Mouse (Mus musculus) G1E (cell line): Measurements from ENCODE around the gene Kcnip1. TPM values are rescaled to one million over a fixed set of nuclear protein-coding genes. Genes with fewer than 3 reads are reported as not detected.
A peak's percentile ranks its signal among the peaks of the same experiment; 100 is the strongest.

ENCODE experiments used
- ATAC-seq: 2 replicates; pipeline ENCODE4 v1.8.0; 2016; ENCODE audit warnings: mild to moderate bottlenecking; ENCODE audit not compliant: insufficient number of reproducible peaks, poor library complexity, low FRiP score, severe bottlenecking; ENCODE audit errors: extremely low read depth
- DNase-seq: peaks from one replicate; pipeline ENCODE4 v3.0.0; 2012; ENCODE audit warnings: low spot score
- H3K27me3 ChIP-seq: 2 replicates; pipeline ENCODE4 v1.6.1; 2012; ENCODE audit warnings: mild to moderate bottlenecking, low read length, inconsistent platforms; ENCODE audit not compliant: insufficient read depth
- H3K36me3 ChIP-seq: replicated peaks from 2 replicates; pipeline ENCODE3; 2012; ENCODE audit warnings: mild to moderate bottlenecking, inconsistent platforms
- H3K4me1 ChIP-seq: 2 replicates; pipeline ENCODE4 v1.6.1; 2012; ENCODE audit warnings: low read depth, low read length, inconsistent platforms, mixed read lengths; ENCODE audit not compliant: insufficient read depth
- H3K4me3 ChIP-seq: 2 replicates; pipeline ENCODE4 v1.5.1; 2012; ENCODE audit warnings: low read depth, mild to moderate bottlenecking, inconsistent platforms, low read length, moderate library complexity, mixed read lengths
- H3K9me3 ChIP-seq: replicated peaks from 2 replicates; pipeline ENCODE4 v1.6.1; 2012; ENCODE audit warnings: inconsistent platforms
- CTCF ChIP-seq: IDR thresholded peaks from 2 replicates; pipeline ENCODE4 v1.5.1; 2012; ENCODE audit warnings: low read depth, low read length, inconsistent platforms, mixed read lengths
- GATA1 ChIP-seq: IDR thresholded peaks from 2 replicates; pipeline ENCODE4 v1.6.1; 2012; ENCODE audit warnings: borderline replicate concordance, low read length, inconsistent platforms, mixed read lengths
- GATA2 ChIP-seq: IDR thresholded peaks from 2 replicates; pipeline ENCODE4 v1.6.1; 2012; ENCODE audit warnings: low read depth, low read length, inconsistent platforms, borderline replicate concordance
- POLR2AphosphoS5 ChIP-seq: IDR thresholded peaks from 2 replicates; pipeline ENCODE4 v1.6.1; 2012; ENCODE audit warnings: low read depth, low read length, inconsistent platforms; ENCODE audit not compliant: insufficient replicate concordance
- TAL1 ChIP-seq: conservative IDR thresholded peaks from 2 replicates; pipeline ENCODE4 v1.6.1; 2012; ENCODE audit warnings: low read depth, low read length, inconsistent platforms, mixed read lengths
- polyA plus RNA-seq: library from polyadenylated mRNA; stranded (reverse); fragments of >175 nt; gene quantifications from 2 replicates; pipeline ENCODE4 v1.2.3, GENCODE M21; 2012
- total RNA-seq, 2 experiments: library from RNA; stranded (forward) in 1 of 2; stranded (reverse) in 1 of 2; fragments of 200-1000 nt in 1 of 2; fragments of >200 nt in 1 of 2; fragmentation: Nextera tagmentation in 1 of 2; gene quantifications; 2 replicates each; pipeline ENCODE4 v1.2.3; 2014 to 2017

The Kcnip1 gene
- not detected in 2 replicates for total RNA-seq (2014; fragmentation: Nextera tagmentation)
- total RNA-seq (2017): 0.06 and 0.27 TPM in 2 replicates
- polyA plus RNA-seq: not detected in 2 replicates

DNA sequence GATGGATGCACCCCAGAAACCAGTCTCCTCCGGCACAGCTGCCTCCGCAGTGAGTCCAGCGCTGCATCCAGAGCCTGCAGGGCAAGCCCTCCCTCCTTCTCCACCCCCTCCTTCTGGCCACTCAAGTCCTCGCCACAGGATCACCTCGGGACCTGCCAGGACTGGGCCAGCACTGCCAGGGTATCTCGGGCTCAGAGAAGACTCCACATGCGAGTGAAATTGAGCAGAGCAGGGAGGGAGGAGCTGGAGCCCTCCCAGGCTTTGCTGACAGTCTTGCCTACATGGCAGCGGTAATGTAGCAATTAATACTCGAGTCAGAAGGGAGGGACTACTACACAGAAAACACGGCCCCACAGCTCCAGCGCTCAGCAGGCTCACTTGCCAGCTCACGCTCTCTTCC lies at the start of gene Kcnip1:
Kcnip1 (minus strand) TSS at position 215 of the 400 bp plus-strand sequence.
- Histone ChIP-seq H3K9me3 (peaks cover 12% of the 10 kb centered on the region), H3K4me1 (0 out of 2 replicates have a peak, but pooled peaks cover 3% of the 10 kb centered on the region), H3K27me3 (peaks cover 40% of the 10 kb centered on the region), H3K4me3 (no peak within 1 kb of the TSS), H3K36me3 (no peaks in the 10 kb centered on the region)
- ATAC-seq: no peak
- no peak for DNase-seq
- TF ChIP-seq GATA2: no peak
- TF ChIP-seq CTCF: no peak
- TF ChIP-seq TAL1: no peak
- no peak for TF ChIP-seq GATA1
- TF ChIP-seq POLR2AphosphoS5: no peak

DNA sequence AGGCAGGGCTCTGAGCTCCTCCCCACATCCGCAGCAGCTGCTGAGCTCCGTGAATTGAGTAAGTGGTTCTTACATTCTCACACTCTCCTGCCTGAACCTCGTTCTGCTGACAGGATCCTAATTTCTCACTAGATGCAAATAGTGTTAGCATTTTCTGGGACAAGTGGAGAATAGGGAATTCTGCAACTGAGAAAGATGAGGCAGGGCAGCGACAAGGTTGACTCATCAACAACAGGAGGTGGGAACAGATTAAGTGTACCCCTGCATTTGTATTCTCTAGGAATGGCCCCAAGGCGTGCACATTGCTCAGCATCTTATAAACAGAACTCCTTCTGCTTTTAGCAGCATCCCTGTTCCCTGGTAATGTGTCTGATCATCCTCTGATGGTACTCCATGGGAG lies 47.1 kb upstream of the Kcnip1 start:
- H3K9me3 ChIP-seq: 0 out of 2 replicates have a peak, but pooled peaks cover 3% of the 10 kb centered on the region
- H3K27me3 ChIP-seq: no peaks in the 10 kb centered on the region
- peaks cover 11% of the 10 kb centered on the region; the same call in 1 of the 2 replicates for H3K4me1 ChIP-seq
- H3K36me3 ChIP-seq: no peaks in the 10 kb centered on the region
- DNase-seq (no peak), ATAC-seq (no peak)
- no peak for TF ChIP-seq CTCF
- TF ChIP-seq GATA1: no peak
- TF ChIP-seq TAL1: no peak
- TF ChIP-seq GATA2: no peak
- TF ChIP-seq POLR2AphosphoS5: no peak
- H3K4me3 ChIP-seq: no peak overlapping the region

DNA sequence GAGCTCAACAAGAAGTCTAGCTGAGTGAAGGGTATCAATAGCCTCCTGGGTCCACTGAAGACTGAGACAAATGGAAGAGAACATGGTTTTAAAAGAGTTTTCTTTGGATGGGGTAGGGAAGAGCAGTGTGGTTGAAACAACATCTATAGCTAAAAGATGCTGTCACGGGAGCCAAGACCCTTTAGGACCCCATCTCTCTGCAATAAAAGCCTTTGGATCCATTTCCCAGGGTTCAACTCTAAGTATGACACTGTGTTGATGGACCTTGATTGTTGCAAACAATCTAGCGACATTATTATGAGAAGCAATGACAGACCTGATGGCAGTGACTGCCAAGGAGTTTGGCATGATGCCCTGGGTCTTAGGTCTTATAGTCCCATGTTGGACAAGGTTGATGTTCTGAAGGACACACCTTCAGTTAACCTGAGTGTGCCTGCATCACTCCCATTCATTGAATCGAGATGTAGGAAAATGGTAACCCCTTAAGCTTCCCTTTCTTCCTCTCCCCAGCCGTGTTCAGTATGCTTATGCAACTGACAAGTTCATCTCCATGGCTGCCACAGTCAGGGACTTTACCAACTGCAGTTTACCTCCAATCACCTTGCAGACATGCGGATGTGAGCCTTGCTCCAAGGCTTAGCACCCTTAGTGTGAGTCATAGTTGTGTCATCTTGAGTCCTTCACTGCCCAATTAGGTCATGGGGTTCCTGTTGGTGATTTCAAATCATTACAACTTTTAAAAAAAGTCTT lies 43.1 kb upstream of the Kcnip1 start:
- H3K4me3 ChIP-seq: no peak overlapping the region
- H3K9me3 ChIP-seq: 0 out of 2 replicates have a peak, but pooled peaks cover 5% of the 10 kb centered on the region
- ATAC-seq: no peak
- no peaks in the 10 kb centered on the region for H3K27me3 ChIP-seq
- TF ChIP-seq POLR2AphosphoS5 (no peak), GATA1 (no peak), GATA2 (no peak), CTCF (no peak), TAL1 (no peak)
- no peak for DNase-seq
- H3K36me3 ChIP-seq: no peaks in the 10 kb centered on the region
- H3K4me1 ChIP-seq: peaks cover 19% of the 10 kb centered on the region

DNA sequence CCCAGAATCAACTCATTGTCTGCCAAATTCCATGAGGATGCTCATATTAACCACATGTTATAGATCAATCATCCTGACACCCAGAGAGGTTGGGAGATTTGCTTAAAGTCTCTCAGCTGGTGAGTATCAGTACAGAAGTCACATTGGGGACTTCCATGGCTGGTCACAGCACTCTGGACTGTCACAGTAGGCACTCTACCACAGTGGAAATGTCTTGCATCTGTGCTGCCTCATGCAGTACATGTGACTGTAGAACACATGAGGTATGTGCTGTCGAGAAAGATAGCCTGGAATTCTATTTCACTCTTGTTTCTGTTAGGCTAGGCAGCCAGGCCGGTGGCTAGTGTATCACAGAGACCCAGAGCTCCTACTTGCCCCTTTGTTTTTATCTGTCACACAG lies 41.8 kb upstream of the Kcnip1 start:
- H3K4me1 ChIP-seq: peaks cover 25% of the 10 kb centered on the region
- H3K9me3 ChIP-seq: 0 out of 2 replicates have a peak, but pooled peaks cover 5% of the 10 kb centered on the region

DNA sequence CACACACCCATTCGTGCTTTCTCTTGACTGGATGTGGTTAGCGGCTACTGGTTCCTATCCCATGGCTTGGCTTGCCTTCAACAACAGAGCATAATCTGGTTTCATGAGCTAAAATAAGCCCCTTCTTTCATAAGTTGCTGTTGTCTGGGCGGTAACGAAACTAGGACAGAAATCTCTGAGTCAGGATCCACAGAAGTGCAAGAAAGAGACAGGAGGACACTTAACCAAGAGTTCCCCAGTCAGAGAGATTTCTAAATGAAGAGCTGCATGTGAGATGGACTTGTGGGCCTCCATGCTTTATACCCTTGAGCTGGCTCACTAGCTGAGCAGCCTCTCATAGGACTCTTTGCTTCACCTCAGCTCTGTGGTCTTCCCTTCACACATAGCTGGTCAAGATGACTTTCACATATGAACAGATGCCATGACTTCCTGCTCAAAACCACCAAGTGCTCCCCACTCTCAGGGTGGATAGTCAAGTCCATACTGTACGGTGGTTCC lies 41.1 kb upstream of the Kcnip1 start:
- TF ChIP-seq TAL1 (no peak), GATA1 (no peak), GATA2 (no peak)
- H3K9me3 ChIP-seq: 0 out of 2 replicates have a peak, but pooled peaks cover 6% of the 10 kb centered on the region
- H3K4me1 ChIP-seq: peaks cover 24% of the 10 kb centered on the region
- ATAC-seq (no peak), DNase-seq (no peak)
- H3K27me3 ChIP-seq: no peaks in the 10 kb centered on the region
- H3K36me3 ChIP-seq: no peaks in the 10 kb centered on the region
- H3K4me3 ChIP-seq: no peak overlapping the region

More for the DNA sequence above, 41.8 kb upstream of the Kcnip1 start:
- Histone ChIP-seq H3K36me3 (no peaks in the 10 kb centered on the region), H3K27me3 (no peaks in the 10 kb centered on the region), H3K4me3 (no peak overlapping the region)
- TF ChIP-seq TAL1 (no peak), CTCF (no peak), POLR2AphosphoS5 (no peak), GATA1 (no peak), GATA2 (no peak)
- DNase-seq: no peak
- no peak for ATAC-seq

DNA sequence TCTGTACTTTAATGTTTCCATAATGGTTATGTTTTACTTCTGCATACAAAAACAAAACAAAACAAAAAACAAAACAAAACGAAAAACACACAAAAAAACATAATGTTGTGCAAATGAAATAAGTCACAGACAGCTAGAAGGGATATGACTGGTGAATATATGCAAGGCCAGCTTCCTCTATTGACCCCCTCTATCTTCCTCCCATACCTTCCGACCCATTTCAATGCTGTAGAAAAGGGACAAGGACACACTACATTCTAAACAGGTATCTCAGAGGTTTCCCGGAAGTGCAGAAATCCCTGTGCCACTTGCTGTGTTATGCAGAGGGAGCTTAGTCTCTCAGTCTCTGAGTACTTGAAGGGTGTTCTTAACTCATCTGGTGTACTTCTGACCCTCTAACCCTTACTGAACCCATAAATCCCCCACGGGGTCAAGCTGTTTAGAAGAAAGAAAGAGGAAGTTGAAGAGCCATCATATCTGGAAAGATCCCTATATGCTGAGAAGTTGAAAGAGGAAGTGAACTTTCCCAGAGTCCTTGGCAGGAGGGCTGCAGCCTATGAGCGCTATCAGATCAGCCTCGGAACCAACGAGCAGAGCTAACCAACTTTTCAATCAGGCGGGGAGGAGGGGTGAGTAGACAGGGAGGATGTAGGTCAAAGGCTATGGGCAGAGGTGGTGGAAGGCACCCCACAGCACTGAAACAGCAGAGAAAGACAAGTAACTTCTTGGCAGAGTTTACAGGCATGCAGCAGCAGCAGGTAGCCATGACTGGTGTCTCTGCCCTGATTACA lies 38.3 kb upstream of the Kcnip1 start:
- Histone ChIP-seq H3K4me3 (peak overlapping the region; percentile 57), H3K4me1 (peaks cover 30% of the 10 kb centered on the region), H3K36me3 (no peaks in the 10 kb centered on the region), H3K27me3 (no peaks in the 10 kb centered on the region), H3K9me3 (0 out of 2 replicates have a peak, but pooled peaks cover 9% of the 10 kb centered on the region)
- ATAC-seq: peak; percentile 94
- DNase-seq: peak; percentile 69
- TF ChIP-seq POLR2AphosphoS5 (no peak), CTCF (no peak), GATA1 (no peak), TAL1 (no peak), GATA2 (no peak)
